Mouse (Mus musculus): Measurements from ENCODE around the gene Kcnip4. TPM values are rescaled to one million over a fixed set of nuclear protein-coding genes. Genes with fewer than 3 reads are reported as not detected.

The Kcnip4 gene
- 1 to 10 TPM; 2.0 to 2.6 TPM for total RNA-seq (2021)
- long read RNA-seq, experiment 1, partial matches to known transcripts, result 3 of 3 reads
- long read RNA-seq, experiment 1, other reads (novel, unspliced or antisense), result 0 of 3 reads
- long read RNA-seq, experiment 2, partial matches to known transcripts, result 2 of 3 reads
- long read RNA-seq, experiment 2, other reads (novel, unspliced or antisense), result 1 of 3 reads

DNA sequence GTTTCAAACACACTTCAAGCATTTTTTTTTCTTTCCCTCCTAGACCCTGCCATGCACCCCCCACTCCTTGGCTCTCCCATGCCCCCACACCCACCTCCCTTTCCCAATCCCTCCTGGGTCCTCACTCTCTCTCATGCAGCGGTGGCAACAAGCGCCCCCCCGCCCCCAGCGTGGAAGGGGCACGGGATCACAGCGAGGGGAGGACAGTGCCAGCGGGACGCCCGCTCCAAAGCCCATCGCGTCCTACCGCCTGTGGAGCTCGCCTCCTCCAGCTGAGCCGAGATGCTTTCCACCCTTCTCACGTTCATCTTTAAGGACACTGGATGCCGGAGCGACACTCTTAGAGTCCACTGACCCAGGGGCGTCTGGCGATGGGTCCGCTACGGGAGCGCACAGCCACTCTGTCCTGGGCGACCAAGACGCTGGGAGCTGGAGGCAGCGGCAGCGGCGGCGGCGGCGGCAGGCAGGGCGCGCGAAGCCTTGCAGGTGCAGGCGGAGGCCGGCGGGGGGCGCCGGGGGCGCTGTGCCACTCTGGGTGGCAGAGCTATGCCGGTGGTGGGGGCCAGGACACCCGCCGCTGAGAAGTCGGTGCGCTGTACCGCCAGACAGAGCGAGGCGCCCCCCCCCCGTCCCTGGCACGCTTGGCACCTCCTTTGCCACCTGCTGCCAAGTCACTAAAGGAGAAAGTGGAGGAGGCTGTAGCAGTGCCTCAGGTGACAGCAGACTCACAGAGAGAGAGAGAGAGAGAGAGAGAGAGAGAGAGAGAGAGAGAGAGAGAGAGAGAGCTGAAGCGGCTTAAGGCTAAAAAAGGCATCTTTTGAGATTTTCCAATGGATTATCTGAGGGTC lies at the start of gene Kcnip4:
Gene Kcnip4 (minus strand): TSS at position 514 of the 848 bp plus-strand sequence.
- DNase-seq (ENCODE audit: low spot score in 2 of 2), result peak; percentile 25 to 28

DNA sequence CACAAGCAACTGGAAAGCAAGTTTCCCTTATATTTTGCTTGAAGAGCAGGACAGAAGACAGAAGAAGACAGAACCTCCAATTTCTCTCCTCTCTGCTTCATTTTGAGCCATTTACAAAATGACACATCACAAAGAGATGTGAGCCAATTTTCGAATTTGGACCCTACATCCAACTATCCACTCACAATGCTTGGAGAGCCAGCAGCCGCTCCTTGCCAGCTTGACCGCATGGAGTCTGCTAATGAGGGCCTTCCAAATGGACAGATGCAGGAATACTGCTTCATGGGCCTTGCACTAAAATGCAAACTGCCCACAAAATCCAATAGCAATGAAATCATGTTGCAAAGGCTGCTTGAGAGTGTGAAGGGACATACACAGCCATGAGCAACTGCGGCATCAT lies 47.2 kb upstream of the Kcnip4 start:
- DNase-seq (ENCODE audit: low spot score in 2 of 2), result no peak

DNA sequence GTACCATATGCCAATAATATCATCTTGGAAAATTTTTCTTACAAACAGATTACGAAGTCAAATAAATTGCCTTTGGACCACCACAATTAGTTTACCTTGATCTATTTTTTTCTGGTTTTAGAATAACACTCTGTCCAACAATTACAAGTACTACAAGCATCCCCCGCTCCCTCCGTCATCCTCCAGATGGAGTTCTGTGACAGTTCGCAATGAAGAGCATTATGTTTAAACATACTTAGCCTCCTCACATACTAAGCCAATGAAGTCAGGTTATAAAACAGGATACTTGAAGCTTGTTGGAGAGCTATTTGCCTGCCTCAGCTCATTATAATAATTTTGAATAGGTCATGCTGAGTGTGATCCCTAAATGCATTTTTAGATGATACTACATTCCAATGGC lies 39.0 kb upstream of the Kcnip4 start:
- DNase-seq (ENCODE audit: low spot score in 2 of 2), result no peak

DNA sequence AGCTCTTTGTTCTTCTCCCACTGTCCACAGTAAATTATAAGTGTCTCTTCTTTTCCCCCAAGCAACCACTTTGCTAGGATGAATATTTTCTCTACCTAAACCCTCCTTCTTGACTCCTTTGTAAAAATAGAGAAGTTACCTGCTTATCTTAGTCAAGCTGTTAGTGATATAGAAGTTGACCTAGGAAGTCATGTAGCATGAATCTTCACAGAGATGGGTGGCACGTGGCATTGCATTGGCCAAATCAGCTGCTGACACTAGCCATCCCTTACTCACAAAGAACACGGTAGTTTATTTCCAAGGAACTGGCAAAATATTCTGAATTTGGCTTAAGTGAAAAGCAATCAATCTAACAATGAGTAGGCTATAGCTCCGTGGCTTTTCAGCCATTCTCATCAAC lies 32.7 kb upstream of the Kcnip4 start:
- no peak for DNase-seq (ENCODE audit: low spot score in 2 of 2)

DNA sequence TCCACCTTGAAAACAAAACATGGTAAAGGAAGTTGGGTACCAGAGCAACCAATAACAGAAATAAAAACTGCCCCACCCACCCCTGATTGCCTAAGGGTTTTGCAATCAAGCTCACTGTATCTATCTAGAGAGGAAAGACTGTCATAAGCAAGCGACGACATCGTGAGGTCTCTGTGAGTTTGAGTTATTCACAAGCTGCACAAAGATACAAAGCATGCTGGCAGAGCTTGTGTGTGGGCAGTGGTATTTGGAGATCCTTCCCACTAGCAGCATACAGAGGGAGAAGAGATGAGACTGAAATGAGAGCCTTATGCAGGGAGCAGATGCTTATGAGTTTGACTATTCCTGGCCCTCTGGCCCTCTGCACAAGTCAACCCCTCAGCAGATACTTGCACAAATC lies 23.2 kb upstream of the Kcnip4 start:
- no peak for DNase-seq (ENCODE audit: low spot score in 2 of 2)

DNA sequence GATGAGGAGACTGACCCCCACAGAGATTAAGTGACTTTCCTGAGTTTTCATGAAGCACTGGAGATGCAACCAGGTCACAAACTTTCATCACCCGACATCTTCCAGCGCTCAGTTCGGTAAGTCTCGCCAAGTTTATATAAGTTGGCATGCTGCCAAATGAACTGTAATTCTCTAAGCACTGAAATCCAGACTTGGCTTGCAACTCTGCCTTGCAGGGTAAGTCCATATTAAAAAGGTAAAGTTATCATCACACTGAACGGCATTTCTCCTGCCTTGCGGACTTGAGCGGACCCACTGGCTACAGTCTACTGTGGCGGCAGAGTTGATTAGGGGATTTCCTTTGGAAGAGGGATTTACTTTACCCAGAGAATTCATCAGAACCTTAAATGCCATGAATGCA lies 4.7 kb upstream of the Kcnip4 start:
- no peak for DNase-seq (ENCODE audit: low spot score in 2 of 2)

DNA sequence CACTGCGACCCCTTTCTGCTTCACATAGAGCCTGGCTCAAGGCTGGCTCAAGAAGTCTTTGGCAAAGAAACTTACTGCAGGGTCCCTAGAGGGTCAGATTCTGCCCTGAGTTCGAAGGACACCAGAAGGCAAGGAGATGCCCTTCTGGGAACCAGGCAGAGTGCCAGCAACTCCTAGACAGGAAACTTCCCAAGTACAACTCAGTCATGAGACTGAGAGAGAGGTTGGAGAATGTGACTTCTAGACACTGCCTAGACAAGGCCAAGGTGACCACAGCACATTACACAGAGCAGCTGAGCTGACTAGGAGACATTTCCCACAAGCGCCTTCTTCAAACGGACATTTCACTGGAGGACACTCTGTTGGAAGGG lies 520 bp upstream of the Kcnip4 start:
- DNase-seq (ENCODE audit: low spot score in 2 of 2), result no peak

DNA sequence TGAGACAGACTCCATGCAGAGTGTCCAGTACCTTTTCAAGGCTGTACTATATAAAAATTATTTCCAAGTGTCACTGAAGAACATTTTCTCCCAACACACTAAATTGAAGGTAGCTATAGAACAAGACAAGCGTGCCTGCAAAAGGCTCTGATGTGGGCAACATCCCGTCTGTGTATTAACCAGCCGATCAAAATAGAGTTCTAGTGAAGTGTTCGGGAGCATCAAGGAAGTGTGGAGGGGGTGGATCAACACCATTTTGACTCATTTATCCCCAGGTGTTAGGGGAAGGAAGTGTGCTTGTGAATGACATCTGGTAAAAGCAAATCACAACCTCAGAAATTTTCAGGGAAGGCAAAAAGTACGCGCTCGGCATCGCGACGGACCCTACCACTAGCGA lies 712 bp downstream of the Kcnip4 start:
- no peak for DNase-seq (ENCODE audit: low spot score in 2 of 2)

DNA sequence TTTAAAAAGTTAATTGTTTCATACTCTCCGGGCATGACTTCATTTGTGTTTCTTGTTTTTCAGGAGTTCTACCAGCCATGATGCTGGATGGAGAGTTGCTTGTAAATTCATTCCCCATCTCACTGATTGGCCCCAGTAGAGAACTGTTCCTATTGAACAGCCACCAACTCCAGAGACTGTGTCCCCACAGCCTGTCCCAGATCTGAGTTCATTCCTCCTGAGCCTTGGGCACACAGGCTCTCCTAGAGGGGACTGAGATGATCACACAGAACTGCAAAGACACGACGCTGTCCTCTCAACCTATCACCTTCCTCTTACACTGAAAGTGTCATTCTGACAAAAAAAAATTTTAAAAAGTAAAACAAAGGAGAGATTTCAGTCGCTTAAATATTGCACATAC lies 1.7 kb downstream of the Kcnip4 start:
- DNase-seq (ENCODE audit: low spot score in 2 of 2), result no peak

DNA sequence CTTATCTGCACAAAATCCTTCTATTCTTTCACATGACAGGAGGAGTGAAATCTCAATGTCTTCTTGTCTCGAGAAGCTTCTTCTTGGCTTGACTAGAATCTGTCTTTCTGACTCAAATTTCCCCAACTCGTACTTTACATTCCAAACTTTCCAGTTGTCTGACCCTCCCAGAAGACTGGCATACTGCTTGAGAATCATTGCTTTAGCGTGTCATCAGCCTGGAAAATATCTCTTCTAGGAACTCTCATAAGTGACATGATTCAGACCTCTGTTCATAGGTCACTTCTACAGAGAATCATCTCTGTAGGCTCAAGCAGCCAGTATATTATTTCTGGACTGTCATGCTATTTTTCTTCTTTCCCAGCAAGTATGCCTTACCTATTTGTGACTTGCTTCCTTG lies 26.0 kb downstream of the Kcnip4 start:
- DNase-seq (ENCODE audit: low spot score in 2 of 2), result no peak

DNA sequence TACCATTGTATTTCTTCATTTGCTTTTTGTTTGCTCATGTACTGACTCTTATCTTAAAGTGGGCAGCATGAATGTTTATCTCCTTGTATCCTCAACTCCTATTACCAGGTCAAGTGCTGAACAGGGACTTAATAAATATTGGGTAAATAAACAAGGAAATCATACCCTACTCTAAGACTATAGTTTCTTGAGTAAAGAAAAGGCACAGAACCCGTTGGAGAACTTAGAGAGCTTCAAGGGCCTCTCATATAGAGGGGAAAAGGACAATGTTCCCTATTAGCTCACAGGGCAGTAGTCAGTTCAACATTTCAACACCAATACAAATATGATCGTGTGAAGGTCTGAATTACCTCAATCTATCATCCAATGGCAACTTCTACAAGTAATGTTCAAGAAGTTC lies 37.4 kb downstream of the Kcnip4 start:
- no peak for DNase-seq (ENCODE audit: low spot score in 2 of 2)

DNA sequence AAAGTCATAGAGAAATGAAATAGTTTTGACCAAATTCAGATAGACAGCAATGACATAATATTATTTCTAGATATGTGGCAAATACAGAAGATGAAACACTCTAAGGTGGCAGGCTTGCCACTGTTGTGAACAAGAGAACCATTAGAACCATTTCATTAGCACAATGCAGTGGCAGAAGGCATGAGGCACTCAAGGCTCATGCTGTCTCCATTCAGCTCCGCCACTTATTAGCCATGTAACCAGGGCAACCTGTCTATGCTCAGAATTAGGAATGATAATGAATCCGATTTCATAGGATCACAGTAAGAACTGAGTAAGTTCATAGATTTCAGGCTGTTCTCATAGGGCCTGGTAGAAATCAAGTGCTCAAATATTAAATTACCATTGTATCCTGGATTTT lies 54.0 kb downstream of the Kcnip4 start:
- no peak for DNase-seq (ENCODE audit: low spot score in 2 of 2)

DNA sequence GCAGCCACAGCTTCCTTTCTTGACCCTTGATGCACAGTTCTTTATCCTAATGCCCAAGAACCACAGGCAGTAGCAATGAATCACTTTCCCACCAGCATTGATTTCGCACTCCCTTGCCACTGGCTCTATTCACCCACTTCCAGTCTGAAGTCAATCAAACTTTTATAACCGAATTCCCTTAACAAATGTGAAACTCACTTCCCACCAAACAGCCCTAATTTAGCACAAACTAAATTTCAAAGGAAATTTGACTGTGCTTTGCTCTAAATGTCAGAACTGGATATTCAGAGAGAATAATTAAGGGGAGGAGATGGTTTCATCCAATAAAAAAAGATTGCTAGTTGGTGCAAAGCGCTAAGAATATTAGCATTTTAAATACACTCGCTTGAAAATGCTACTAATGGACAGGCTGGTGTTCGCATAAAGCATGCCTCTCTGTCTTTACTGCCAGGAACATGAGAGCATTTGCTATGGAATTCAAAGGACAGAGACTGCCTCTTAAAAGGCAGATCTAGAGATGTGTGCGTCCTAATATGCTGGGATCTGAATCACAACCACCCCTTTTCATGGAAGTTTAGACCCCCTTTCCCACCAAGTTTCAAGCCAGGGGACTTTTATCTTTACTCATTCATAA lies 63.9 kb downstream of the Kcnip4 start:
- DNase-seq (ENCODE audit: low spot score in 2 of 2), result no peak

DNA sequence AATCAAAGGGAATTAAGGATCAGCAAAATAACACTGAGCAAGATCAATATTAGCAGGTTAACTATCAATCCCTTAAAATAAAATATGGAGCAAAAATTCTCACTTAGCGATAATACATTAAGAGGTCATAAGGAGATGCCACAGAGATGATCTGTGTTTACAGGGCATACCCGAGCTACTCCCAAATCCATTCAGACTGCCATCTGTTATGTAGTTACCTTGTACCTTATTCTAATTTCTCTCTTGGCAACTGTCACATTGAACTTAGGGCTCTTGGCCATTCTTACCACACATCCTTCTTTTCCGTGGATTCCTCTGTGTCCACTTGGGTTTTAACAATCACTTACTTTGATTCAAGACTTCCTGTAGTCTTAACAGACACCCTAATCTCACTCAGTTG lies 71.6 kb downstream of the Kcnip4 start:
- no peak for DNase-seq (ENCODE audit: low spot score in 2 of 2)

DNA sequence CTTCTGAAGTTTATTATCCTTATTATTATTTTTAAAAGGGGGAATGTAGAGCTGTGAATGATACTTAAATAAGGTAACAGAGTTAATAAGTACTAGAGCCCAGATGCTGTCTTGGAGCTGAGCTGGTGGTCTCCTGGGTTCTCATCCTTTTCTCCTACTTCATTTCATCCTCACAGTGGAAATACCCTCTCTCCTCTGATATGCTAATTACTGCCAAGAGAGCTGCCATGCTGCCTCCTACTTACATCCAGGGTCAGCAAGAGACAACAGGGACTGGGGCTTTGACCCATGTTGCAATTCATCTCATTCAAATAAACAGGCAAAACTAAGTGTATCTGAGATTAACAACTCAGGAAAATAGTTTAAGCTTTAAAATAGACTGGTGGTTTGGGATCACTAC lies 73.4 kb downstream of the Kcnip4 start:
- DNase-seq (ENCODE audit: low spot score in 2 of 2), result no peak

DNA sequence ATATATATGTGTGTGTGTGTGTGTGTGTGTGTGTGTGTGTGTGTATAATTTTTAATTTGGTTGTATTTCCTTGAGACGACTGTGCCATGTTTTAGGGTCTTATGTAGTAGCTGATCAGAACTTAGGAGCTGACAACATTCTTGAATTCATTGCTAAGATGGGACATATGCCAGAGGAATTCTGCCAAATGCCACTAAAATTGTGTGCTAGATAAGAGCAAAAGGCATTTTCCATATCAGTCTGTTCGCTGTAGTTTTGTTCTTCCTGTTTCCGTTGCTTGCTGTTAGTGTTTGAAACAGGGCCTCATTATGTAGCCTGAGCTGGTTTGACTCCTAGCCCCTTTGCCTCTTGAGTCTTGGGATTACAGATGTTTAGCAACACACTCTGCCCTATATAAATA lies 73.8 kb downstream of the Kcnip4 start:
- DNase-seq (ENCODE audit: low spot score in 2 of 2), result no peak

DNA sequence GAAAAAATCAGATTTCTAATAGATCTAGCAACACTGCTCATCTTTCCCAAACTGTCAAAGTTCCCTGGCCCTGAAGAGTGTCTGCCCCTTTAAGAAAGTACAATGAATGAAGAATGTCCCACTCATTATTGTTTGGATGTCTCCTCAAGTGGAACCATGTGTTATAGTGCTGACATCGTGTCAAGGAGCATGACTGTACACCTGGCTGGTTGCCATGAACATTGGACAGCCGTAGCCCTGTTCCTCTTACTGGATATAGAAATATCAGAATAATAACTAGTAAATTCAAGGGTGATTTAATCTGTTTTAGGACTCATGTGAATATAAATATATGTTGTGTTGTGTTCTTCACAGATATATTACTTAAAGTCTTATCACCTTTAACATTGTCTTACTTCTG lies 87.5 kb downstream of the Kcnip4 start:
- DNase-seq (ENCODE audit: low spot score in 2 of 2), result no peak

DNA sequence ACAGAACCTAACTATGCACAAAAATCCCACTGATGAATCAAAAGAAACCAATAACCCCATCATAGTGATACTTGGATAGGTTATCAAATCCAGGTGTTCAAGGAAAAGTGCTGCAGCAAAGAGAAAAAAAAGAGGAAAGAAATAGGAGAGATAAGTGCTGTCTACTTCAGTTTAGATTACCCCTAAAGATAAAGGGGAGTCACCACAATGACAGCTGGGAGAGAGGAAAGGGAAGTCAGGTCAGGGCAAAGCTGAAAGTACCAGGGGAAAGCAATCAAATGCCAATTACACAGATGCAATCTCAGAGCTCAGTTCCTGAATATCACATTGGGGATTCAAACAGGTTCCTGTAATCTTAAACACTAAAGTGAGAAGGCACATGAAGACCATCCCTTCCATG lies 97.0 kb downstream of the Kcnip4 start:
- no peak for DNase-seq (ENCODE audit: low spot score in 2 of 2)

DNA sequence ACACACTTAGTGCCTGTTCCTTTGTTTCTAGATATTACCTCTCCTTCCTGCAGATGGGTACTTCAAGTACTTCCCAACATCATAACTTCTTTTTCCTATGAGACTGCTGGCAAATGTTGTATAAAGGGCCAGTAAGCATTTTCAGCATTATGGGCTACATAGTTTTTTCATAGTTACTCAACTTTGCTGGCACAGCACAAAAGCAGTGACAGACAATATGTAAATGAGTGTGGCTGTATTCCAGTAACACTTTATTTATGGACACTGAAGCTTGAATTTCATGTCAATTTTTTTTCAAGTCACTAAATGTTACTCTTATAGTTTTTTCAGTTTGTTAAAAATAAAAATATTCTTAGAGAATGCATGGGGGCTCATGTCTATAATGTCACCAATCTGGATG lies 105.0 kb downstream of the Kcnip4 start:
- no peak for DNase-seq (ENCODE audit: low spot score in 2 of 2)

DNA sequence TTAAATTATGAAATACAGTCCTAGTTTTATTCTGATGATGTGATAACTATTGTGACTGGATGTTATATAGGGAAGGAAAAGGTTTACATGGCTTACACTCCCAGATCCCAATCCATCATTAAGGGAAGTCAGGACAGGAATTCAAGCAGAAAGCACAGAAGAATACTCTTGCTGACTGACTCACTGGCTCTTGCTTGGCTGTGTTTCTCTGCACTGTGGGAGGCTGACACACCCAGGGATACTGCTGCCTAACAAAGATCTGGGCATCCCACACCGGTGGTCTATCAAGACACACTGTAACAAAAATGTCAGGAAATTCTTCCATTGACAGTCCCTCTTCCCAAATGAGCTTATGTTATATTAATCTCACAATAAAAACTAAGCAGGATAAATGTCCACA lies 116.4 kb downstream of the Kcnip4 start:
- no peak for DNase-seq (ENCODE audit: low spot score in 2 of 2)

DNA sequence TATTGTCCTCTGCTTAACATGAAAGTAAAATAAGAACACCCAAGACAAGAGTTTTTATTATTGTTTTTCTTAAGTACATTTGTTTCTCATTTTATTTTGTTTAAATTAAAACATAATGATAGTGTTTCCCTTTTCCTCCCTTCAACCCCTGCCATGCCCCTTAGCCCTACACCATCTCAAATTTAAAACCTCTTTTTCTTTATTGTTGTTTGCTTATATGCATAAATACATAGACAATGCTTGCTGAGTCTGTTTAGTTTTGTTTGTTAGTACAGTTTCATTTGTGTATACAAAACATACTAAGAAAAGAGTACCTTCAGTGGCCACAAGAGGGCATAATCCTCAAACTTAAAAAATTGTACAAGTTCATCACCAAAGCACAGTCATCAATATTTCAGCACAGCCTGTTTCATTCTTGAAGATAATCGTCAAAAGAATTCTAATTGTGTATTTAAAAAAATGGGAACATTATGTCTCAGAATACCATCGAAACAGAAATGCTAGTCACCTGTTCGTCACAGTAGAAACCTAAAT lies 154.1 kb downstream of the Kcnip4 start:
- no peak for DNase-seq (ENCODE audit: low spot score in 2 of 2)

All from adrenal gland, adult 18-20 months (tissue).